Mouse (Mus musculus) C2C12 (cell line): ENCODE results near the gene Agtrap. TPM values are rescaled to one million over a fixed set of nuclear protein-coding genes. Genes with fewer than 3 reads are reported as not detected.

Experiments
- H3K27me3 ChIP-seq: one replicate; pipeline ENCODE4 v1.6.1; 2011; ENCODE audit not compliant: control insufficient read depth, insufficient read depth, insufficient read length
- H3K36me3 ChIP-seq: one replicate; pipeline ENCODE4 v1.6.1; 2011; ENCODE audit not compliant: control insufficient read depth, insufficient read depth
- H3K4me3 ChIP-seq: one replicate; pipeline ENCODE4 v1.5.1; 2011; ENCODE audit warnings: mild to moderate bottlenecking, control low read depth; ENCODE audit not compliant: poor library complexity, insufficient read depth, severe bottlenecking
- H3K79me2 ChIP-seq: one replicate; pipeline ENCODE4 v1.6.1; 2011; ENCODE audit not compliant: control insufficient read depth, insufficient read depth
- H3K79me3 ChIP-seq: one replicate; pipeline ENCODE4 v1.6.1; 2011; ENCODE audit warnings: low read depth, control low read depth
- H3ac ChIP-seq: one replicate; pipeline ENCODE3; 2011; ENCODE audit warnings: low read depth; ENCODE audit not compliant: control insufficient read depth, insufficient read length
- CEBPB ChIP-seq: IDR thresholded peaks from one replicate; pipeline ENCODE4 v1.6.1; 2011; ENCODE audit warnings: low read depth, mild to moderate bottlenecking, control low read depth, moderate library complexity
- CTCF ChIP-seq: IDR thresholded peaks from one replicate; pipeline ENCODE4 v1.5.1; 2011; ENCODE audit not compliant: control insufficient read depth, insufficient read depth, insufficient read length
- FOSL1 ChIP-seq: IDR thresholded peaks from one replicate; pipeline ENCODE4 v1.8.0; 2011; ENCODE audit warnings: mild to moderate bottlenecking, low read length; ENCODE audit not compliant: poor library complexity, insufficient read depth, severe bottlenecking
- MAX ChIP-seq: IDR thresholded peaks from one replicate; pipeline ENCODE4 v1.6.1; 2011; ENCODE audit warnings: mild to moderate bottlenecking, control low read depth
- MYOD1 ChIP-seq: IDR thresholded peaks from one replicate; pipeline ENCODE4 v1.6.1; 2011; ENCODE audit warnings: low read depth; ENCODE audit not compliant: control insufficient read depth, insufficient read length
- MYOG ChIP-seq: IDR thresholded peaks from one replicate; pipeline ENCODE4 v1.6.1; 2011; ENCODE audit not compliant: control insufficient read depth, insufficient read length; ENCODE audit errors: extremely low read depth
- USF1 ChIP-seq: IDR thresholded peaks from one replicate; pipeline ENCODE4 v1.6.1; 2011; ENCODE audit warnings: low read depth, mild to moderate bottlenecking, control low read depth, moderate library complexity
- polyA plus RNA-seq: library from polyadenylated mRNA; unstranded; fragments of >200 nt; fragmentation: generic; extraction: Trizol; gene quantifications from one replicate; pipeline ENCODE4 v1.2.1, GENCODE M21; 2012; ENCODE audit warnings: missing spikeins

Agtrap gene
- polyA plus RNA-seq, 1 experiment = 8.2 TPM

DNA sequence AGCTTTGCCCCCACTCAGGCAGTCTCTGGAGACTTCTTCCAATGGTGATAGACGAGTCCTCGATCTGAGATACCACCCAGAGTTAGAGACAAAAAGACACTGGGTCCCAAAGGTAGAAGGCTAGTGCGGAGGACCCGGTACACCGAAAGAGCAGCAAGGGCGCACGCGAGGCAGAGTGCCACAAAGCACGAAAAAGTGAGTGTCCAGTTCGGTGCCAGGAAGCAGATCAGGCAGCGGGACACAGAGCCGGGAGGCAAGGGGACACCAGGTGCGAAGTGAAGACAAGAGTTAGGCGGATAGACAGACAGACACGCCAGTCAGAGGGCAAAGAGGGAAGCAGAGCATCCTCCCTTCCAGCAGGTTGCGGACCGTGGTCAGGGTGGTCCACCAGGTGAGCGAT, 42.3 kb upstream of the Agtrap start, which contains the start of gene Mad2l2:
Gene Mad2l2, plus strand, starts transcription at position 252 of the 400 bp plus-strand sequence.
- H3K4me3 ChIP-seq = no peak within 1 kb of the TSS
- H3K79me3 ChIP-seq = no peaks in the 10 kb centered on the region
- peak within 1 kb of the TSS; percentile 52 for H3ac ChIP-seq
- TF ChIP-seq MYOD1 (no peak), USF1 (no peak), MAX (no peak), FOSL1 (no peak), CEBPB (no peak), MYOG (no peak), CTCF (no peak)
- H3K27me3 ChIP-seq = peaks cover 36% of the 10 kb centered on the region
- H3K36me3 ChIP-seq = no peaks in the 10 kb centered on the region
- no peaks in the 10 kb centered on the region for H3K79me2 ChIP-seq

DNA sequence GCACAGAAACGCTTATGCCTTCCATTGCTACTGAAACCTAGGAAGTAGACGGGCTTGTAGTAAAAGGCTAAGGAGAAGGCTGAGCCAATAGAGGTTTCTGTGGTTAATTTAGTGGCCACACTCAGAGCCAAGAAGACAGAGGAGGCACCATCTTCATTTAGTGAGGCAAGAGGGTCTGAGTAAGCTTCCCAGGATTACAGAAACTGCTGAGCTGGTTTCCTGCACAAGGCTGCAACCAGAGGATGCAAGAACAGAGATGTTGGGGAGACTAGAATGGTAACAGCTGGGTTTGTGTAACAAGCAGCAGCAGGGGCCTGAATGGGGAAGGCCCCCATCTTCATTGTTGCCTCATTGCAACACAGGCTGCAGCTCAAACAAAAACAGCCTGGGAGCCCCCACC, 40.8 kb upstream of the Agtrap start:
- H3K27me3 ChIP-seq = peaks cover 33% of the 10 kb centered on the region
- H3K36me3 ChIP-seq = no peaks in the 10 kb centered on the region
- no peaks in the 10 kb centered on the region for H3K79me2 ChIP-seq
- H3K79me3 ChIP-seq = no peaks in the 10 kb centered on the region
- no peak overlapping the region for H3ac ChIP-seq
- H3K4me3 ChIP-seq = no peak overlapping the region
- no peak for TF ChIP-seq MAX
- no peak for TF ChIP-seq MYOD1
- TF ChIP-seq MYOG = no peak
- TF ChIP-seq CTCF = no peak
- TF ChIP-seq USF1 = no peak
- TF ChIP-seq FOSL1 = no peak
- no peak for TF ChIP-seq CEBPB

DNA sequence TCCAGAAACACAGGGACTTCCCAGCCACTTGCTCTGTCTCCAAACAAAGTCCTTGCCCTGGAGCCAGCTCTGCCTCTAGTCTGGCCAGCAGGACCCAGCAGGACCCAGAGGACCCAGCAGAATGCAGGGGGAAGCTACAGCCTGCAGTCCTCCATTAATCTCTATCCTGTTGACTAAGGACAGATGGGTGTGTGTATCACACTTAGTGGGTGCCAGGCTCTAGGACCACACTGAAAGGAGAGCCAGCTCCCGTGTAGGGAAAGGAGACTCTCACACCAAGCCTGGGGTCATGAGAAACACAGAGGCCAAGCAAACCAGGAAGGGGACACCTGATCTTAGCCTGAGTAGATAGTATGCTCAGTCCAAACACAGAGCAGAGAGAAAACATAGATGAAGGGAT, 40.4 kb upstream of the Agtrap start:
- Histone ChIP-seq H3K79me3 (no peaks in the 10 kb centered on the region), H3K79me2 (no peaks in the 10 kb centered on the region), H3ac (no peak overlapping the region), H3K36me3 (no peaks in the 10 kb centered on the region), H3K4me3 (no peak overlapping the region), H3K27me3 (peaks cover 33% of the 10 kb centered on the region)
- TF ChIP-seq CTCF (no peak), USF1 (no peak), FOSL1 (no peak), MYOG (no peak), MAX (no peak), CEBPB (no peak), MYOD1 (no peak)

DNA sequence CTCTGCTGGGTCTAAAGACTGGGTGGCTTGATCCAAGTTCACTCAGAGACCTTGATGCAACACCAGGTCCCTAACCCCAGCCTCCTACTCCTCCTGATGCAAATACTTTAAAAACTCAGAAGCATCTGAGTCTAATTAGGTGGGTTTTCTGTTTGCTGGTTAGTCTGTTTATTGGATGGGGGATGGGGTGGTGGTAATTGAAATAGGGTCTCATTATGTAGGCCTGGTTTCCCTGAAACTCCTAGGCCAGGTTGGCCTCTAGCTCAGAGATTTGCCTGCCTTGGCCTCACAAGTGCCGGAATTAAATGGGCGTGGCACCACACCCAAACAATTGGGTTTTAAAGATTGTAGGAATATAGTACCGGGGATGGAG, 34.8 kb upstream of the Agtrap start:
- H3K79me2 ChIP-seq = no peaks in the 10 kb centered on the region
- TF ChIP-seq USF1 = no peak
- no peak for TF ChIP-seq MYOD1
- no peak for TF ChIP-seq CEBPB
- TF ChIP-seq FOSL1 = no peak
- TF ChIP-seq MYOG = no peak
- no peak for TF ChIP-seq CTCF
- no peak for TF ChIP-seq MAX
- no peak overlapping the region for H3K4me3 ChIP-seq
- no peak overlapping the region for H3ac ChIP-seq
- no peaks in the 10 kb centered on the region for H3K27me3 ChIP-seq
- no peaks in the 10 kb centered on the region for H3K79me3 ChIP-seq
- H3K36me3 ChIP-seq = no peaks in the 10 kb centered on the region

DNA sequence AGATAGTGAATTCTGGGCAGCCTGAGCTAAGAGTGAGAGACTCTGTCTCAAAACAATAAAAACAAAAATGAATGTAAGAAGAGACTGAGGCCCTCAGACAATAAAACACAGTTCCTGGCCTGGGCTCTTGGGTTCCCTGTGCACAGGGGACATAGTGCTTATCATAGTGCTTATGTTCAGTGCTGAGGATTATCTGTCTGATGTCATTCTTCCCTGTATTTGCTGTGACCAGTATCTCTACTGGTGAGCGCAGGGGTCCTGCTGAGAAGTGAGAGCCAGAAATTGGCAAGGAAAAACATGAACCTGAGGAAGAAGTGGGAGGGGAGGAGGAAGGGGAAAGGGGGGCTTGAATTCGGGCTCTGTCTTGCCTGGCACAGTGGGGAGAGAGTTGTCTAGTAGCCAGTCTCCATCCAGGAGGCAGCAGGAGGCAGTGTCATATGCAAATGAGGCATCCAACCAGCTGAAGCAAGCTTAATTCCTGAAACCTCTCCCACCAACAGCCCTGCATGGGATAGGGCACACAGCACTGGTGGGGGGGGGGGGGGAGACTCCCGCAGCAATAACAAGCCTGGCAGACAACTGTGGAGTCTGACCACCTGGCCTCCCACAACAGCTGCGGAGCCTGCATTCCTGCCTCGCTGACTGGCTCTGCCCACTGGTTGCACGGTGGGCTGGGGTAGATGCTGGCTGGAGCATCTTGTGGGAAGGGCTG, 34.3 kb upstream of the Agtrap start:
- H3K79me3 ChIP-seq = no peaks in the 10 kb centered on the region
- no peak for TF ChIP-seq MAX
- peak; percentile 65 for TF ChIP-seq MYOD1
- no peak for TF ChIP-seq FOSL1
- H3K79me2 ChIP-seq = no peaks in the 10 kb centered on the region
- no peaks in the 10 kb centered on the region for H3K36me3 ChIP-seq
- H3K27me3 ChIP-seq = no peaks in the 10 kb centered on the region
- H3K4me3 ChIP-seq = no peak overlapping the region
- H3ac ChIP-seq = no peak overlapping the region

DNA sequence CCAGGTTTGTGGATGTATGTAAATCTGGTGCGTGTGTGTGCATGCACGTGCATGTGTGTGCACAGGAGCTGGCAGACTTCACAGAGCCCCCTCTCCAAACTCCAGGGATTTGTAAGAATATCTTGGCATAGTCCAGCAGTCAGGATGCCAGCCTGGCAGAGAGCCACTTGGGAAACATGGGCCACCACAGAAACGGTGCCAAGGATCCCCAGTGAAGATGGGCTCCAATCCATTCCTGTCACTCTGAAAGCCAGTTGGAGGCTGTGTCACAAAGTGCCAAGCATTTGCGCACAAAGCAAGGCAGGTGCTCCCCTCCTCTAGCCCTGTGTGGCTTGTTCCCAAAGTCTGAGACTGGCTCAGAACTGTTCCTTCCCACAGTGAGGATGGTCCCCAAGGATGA, 33.5 kb upstream of the Agtrap start:
- H3ac ChIP-seq = no peak overlapping the region
- H3K79me3 ChIP-seq = no peaks in the 10 kb centered on the region
- no peak overlapping the region for H3K4me3 ChIP-seq
- no peaks in the 10 kb centered on the region for H3K79me2 ChIP-seq
- TF ChIP-seq CEBPB = no peak
- H3K27me3 ChIP-seq = no peaks in the 10 kb centered on the region
- no peaks in the 10 kb centered on the region for H3K36me3 ChIP-seq
